Mouse (Mus musculus): ENCODE results near the gene Mapk6.

GRCm38 (mm10) chr9:75422251-75422691 lies 12.5 kb upstream of the Mapk6 start:
- TF ChIP-seq CTCF (conservative IDR thresholded peaks at IDR 0.05; ENCODE audit: low read length), result no peak
- no peak for TF ChIP-seq POU5F1 (IDR thresholded peaks at IDR 0.05; ENCODE audit: borderline replicate concordance, low read length)
- no peak for TF ChIP-seq NANOG (IDR thresholded peaks at IDR 0.05; ENCODE audit: borderline replicate concordance, low read length)

Data from E14TG2a.4 (cell line).